Mouse (Mus musculus) bone marrow, adult 2 months (tissue): ENCODE measurements around the gene Clip3.

Source experiments
- CTCF ChIP-seq: fragments of 200-500 bp; IDR thresholded peaks from 2 replicates; pipeline ENCODE4 v1.5.1; 2011; ENCODE audit warnings: low read length, control low read depth; ENCODE audit not compliant: control insufficient read depth, insufficient read depth
- POLR2A ChIP-seq: fragments of 200-500 bp; IDR thresholded peaks from 2 replicates; pipeline ENCODE4 v1.6.1; 2011; ENCODE audit warnings: low read depth, mild to moderate bottlenecking, control low read depth, low read length, borderline replicate concordance; ENCODE audit not compliant: control insufficient read depth

DNA sequence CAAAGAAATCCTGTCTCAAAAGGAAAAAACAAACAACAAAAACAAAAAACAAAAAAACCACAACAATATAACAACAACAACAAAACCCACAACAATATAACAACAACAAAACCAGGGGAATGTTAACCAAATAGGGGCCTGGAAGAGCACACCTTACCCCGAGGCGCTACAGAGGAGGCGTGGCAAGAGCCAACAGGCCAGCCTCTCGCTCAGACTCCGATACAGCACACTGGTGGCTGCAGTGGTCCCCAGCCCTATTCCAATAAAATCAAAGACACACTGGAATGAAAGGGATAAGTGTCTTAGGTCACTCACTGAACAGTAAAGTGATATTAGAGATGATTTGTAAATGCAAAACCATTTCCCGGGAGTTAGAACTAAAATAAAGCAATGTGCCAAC, 12.0 kb upstream of the Clip3 start:
- no peak for TF ChIP-seq POLR2A
- TF ChIP-seq CTCF = no peak
